Mouse (Mus musculus) liver, embryonic 14.5 days (tissue): Measurements from ENCODE around the gene Iah1. TPM values are rescaled to one million over a fixed set of nuclear protein-coding genes. Genes with fewer than 3 reads are reported as not detected.

Source experiments
- ATAC-seq: fragments of 200-750 bp; cut with Nextera tagmentation; 2 replicates; pipeline ENCODE4 v1.8.0; 2017; ENCODE audit warnings: moderate number of reproducible peaks, mild to moderate bottlenecking, moderate library complexity; ENCODE audit not compliant: insufficient read depth
- DNase-seq, 3 experiments: peaks; one replicate each; pipeline ENCODE4 v3.0.0-alpha.2; 2012 to 2013; ENCODE audit warnings: low read depth in 3 of 3, low spot score in 3 of 3
- H3K27ac ChIP-seq: fragments of 300-500 bp; sonication (generic); 2 replicates; pipeline ENCODE4 v1.5.1; 2014; ENCODE audit warnings: moderate library complexity, mild to moderate bottlenecking, control low read depth, inconsistent platforms
- H3K27me3 ChIP-seq: fragments of 300-500 bp; sonication (generic); 2 replicates; pipeline ENCODE4 v1.6.1; 2014; ENCODE audit warnings: mild to moderate bottlenecking, low read length, moderate library complexity; ENCODE audit not compliant: control insufficient read depth, insufficient read depth
- H3K36me3 ChIP-seq: fragments of 300-500 bp; sonication (generic); replicated peaks from 2 replicates; pipeline ENCODE4 v1.6.1; 2014; ENCODE audit warnings: low read depth; ENCODE audit not compliant: control insufficient read depth, insufficient read depth
- H3K4me1 ChIP-seq, 2 experiments: fragments of 200-500 bp in 1 of 2; fragments of 300-500 bp in 1 of 2; sonication (generic) in 1 of 2; replicated peaks; 2 replicates each; pipeline ENCODE4 v1.6.1; 2012 to 2014; ENCODE audit warnings: antibody characterized with exemption in 1 of 2, inconsistent platforms in 1 of 2, low read length in 1 of 2; ENCODE audit not compliant: control insufficient read depth in 2 of 2, insufficient read depth in 2 of 2
- H3K4me2 ChIP-seq: fragments of 300-500 bp; sonication (generic); 2 replicates; pipeline ENCODE4 v1.6.1; 2014; ENCODE audit warnings: low read depth, mild to moderate bottlenecking, control low read depth, moderate library complexity
- H3K4me3 ChIP-seq, 2 experiments: fragments of 200-500 bp in 1 of 2; fragments of 300-500 bp in 1 of 2; sonication (generic) in 1 of 2; 2 replicates each; pipeline ENCODE4 v1.5.1; 2012 to 2014; ENCODE audit warnings: low read depth in 2 of 2, low read length in 2 of 2, mild to moderate bottlenecking in 2 of 2, control low read depth in 1 of 2, inconsistent platforms in 1 of 2, moderate library complexity in 1 of 2; ENCODE audit not compliant: insufficient read depth in 1 of 2
- H3K9ac ChIP-seq: fragments of 300-500 bp; sonication (generic); replicated peaks from 2 replicates; pipeline ENCODE4 v1.6.1; 2014; ENCODE audit warnings: mild to moderate bottlenecking, control low read depth, moderate library complexity
- H3K9me3 ChIP-seq: fragments of 300-500 bp; sonication (generic); 2 replicates; pipeline ENCODE4 v1.6.1; 2016; ENCODE audit warnings: low read length, mixed read lengths; ENCODE audit not compliant: control insufficient read depth
- CTCF ChIP-seq: IDR thresholded peaks from 2 replicates; pipeline ENCODE4 v1.5.1; 2016; ENCODE audit warnings: antibody characterized with exemption, low read depth, control low read depth
- EP300 ChIP-seq: IDR thresholded peaks from 2 replicates; pipeline ENCODE4 v1.6.1; 2016; ENCODE audit warnings: antibody characterized with exemption, low read depth
- WGBS: fragments of 180-500 bp; shearing (Covaris S2); extraction: QIAGEN DNeasy Blood & Tissue Kit; methylation state at CpG from one replicate; pipeline ENCODE4 v1.1.7; 2014; ENCODE audit not compliant: insufficient replicate concordance; 5-methylcytosine and 5-hydroxymethylcytosine counted together
- polyA plus RNA-seq, 2 experiments: library from polyadenylated mRNA; depleted of rRNA in 1 of 2; stranded (reverse) in 1 of 2; unstranded in 1 of 2; fragments of >200 nt; fragmentation: Nextera tagmentation in 1 of 2; extraction: Ambion mirVana in 1 of 2; gene quantifications; 2 replicates each; pipeline versions ENCODE4 v1.2.1 to v1.2.3; 2012 to 2014

Iah1 gene
- polyA plus RNA-seq, 2 experiments: 27.2 to 34.0 TPM

DNA sequence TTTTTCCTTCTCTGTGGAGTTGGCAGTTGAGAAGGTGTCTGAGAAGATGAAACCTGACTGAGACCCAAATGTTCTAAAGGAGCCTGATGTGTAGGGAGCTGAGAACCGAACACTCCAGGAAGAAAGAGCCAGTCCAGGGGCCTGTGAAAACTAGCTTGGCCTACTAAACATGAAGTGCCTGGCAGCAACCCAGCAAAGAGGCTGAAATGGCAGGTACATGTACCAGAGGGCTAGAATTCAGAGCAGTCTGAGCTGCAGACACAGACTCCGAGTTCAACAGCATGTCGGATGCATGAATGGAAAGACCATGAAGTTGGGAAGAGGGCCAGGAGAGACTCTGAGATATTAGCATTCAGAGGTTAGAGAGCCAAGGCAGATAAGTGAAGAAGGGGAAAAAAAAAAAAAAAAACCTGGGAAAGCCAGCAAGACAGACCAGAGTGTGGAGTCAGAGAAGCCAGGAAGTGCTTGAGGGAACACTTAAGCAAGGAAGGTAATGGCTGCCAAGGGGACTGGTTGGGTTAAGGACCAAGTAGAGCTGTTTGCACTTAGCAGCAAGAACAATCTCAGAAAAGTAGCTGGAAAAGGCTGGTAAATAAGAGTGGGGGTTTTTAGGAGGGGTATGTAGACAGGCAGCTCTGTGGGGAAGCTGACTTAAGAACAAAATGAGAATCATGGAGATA lies 27.3 kb upstream of the Iah1 start:
- no peak overlapping the region for H3K27ac ChIP-seq
- ATAC-seq: no peak
- H3K4me2 ChIP-seq: no peak overlapping the region
- WGBS: 85% methylated on average over 3 of the region's 3 CpGs
- H3K4me1 ChIP-seq: peaks cover 12 to 15% of the 10 kb centered on the region in 2 experiments
- H3K27me3 ChIP-seq: no peaks in the 10 kb centered on the region
- no peak overlapping the region for H3K9ac ChIP-seq
- H3K4me3 ChIP-seq: no peak overlapping the region
- H3K36me3 ChIP-seq: peaks cover 13% of the 10 kb centered on the region
- no peak for DNase-seq
- no peak for TF ChIP-seq CTCF
- TF ChIP-seq EP300: no peak
- no peaks in the 10 kb centered on the region for H3K9me3 ChIP-seq

GRCm38 (mm10) chr12:21289651-21290050 lies 26.5 kb upstream of the Iah1 start:
- TF ChIP-seq EP300 (no peak), CTCF (no peak)
- Histone ChIP-seq H3K27me3 (no peaks in the 10 kb centered on the region), H3K27ac (no peak overlapping the region), H3K9me3 (no peaks in the 10 kb centered on the region), H3K4me1 (peaks cover 12 to 15% of the 10 kb centered on the region in 2 experiments), H3K36me3 (peaks cover 20% of the 10 kb centered on the region), H3K9ac (no peak overlapping the region), H3K4me3 (no peak overlapping the region), H3K4me2 (no peak overlapping the region)
- ATAC-seq (no peak), DNase-seq (no peak)
- 68% methylated on average over 6 of the region's 6 CpGs for WGBS

DNA sequence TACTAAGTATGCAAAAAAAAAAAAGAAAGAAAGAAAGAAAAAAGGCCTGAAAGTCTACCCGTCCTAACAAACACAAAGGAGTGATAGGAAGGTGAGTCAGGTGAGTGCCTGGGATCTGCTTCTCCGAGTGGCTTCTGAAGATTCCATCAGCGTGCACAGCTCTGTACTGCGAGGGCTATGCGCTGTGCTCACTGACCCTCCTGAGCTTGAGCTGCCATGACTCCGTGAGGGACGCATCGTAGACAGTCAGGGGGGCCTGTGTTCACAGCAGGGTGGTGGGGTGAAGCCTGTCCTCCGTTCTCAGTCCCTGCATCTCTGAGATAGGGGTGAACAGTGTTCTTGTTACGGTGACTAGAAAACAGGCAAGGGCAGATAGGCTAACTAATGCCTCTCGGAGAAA lies 17.3 kb upstream of the Iah1 start:
- Histone ChIP-seq H3K9me3 (no peaks in the 10 kb centered on the region), H3K27ac (no peak overlapping the region), H3K36me3 (peaks cover 36% of the 10 kb centered on the region), H3K27me3 (no peaks in the 10 kb centered on the region), H3K9ac (no peak overlapping the region), H3K4me2 (no peak overlapping the region), H3K4me3 (no peak overlapping the region), H3K4me1 (peaks cover 0 to 4% of the 10 kb centered on the region in 2 experiments; a peak in 3 of 4 replicates)
- no peak for DNase-seq
- ATAC-seq: no peak
- TF ChIP-seq EP300 (no peak), CTCF (no peak)
- WGBS: 84% methylated on average over 11 of the region's 11 CpGs

DNA sequence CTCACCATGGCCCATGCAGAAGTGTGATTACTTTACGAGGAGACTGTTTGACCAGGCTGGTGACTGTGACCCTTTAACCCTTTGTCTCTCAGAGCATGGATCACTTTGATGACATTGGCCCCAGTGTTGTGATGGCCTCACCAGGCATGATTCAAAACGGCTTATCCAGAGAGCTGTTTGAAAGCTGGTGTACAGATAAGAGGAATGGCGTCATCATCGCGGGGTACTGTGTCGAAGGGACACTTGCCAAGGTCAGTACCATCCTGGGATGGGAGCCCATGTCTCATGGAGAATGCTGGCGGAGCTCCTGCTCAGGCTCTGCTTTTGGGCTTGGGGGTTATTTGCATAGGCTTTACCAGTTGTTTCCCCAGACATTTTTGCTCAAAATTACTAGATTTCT lies 14.9 kb upstream of the Iah1 start:
- H3K4me2 ChIP-seq: no peak overlapping the region
- no peaks in the 10 kb centered on the region for H3K27me3 ChIP-seq
- TF ChIP-seq CTCF (no peak), EP300 (no peak)
- H3K27ac ChIP-seq: no peak overlapping the region
- H3K4me1 ChIP-seq: peaks cover 0 to 4% of the 10 kb centered on the region in 2 experiments; a peak in 3 of 4 replicates
- WGBS: 61% methylated on average over 7 of the region's 7 CpGs
- ATAC-seq: no peak
- H3K36me3 ChIP-seq: peaks cover 29% of the 10 kb centered on the region
- no peaks in the 10 kb centered on the region for H3K9me3 ChIP-seq
- DNase-seq: no peak
- H3K4me3 ChIP-seq: no peak overlapping the region
- H3K9ac ChIP-seq: no peak overlapping the region

GRCm38 (mm10) chr12:21301932-21302331 lies 14.3 kb upstream of the Iah1 start:
- Histone ChIP-seq H3K36me3 (peaks cover 26% of the 10 kb centered on the region), H3K9me3 (no peaks in the 10 kb centered on the region), H3K4me3 (no peak overlapping the region), H3K9ac (no peak overlapping the region), H3K27ac (no peak overlapping the region), H3K4me2 (no peak overlapping the region), H3K4me1 (peaks cover 0 to 4% of the 10 kb centered on the region in 2 experiments; a peak in 3 of 4 replicates), H3K27me3 (no peaks in the 10 kb centered on the region)
- 72% methylated on average over 8 of the region's 8 CpGs for WGBS
- DNase-seq: no peak
- TF ChIP-seq CTCF (no peak), EP300 (no peak)
- no peak for ATAC-seq
